ENCODE assay signal across 8 mouse cellular contexts in the genomic region with DNA sequence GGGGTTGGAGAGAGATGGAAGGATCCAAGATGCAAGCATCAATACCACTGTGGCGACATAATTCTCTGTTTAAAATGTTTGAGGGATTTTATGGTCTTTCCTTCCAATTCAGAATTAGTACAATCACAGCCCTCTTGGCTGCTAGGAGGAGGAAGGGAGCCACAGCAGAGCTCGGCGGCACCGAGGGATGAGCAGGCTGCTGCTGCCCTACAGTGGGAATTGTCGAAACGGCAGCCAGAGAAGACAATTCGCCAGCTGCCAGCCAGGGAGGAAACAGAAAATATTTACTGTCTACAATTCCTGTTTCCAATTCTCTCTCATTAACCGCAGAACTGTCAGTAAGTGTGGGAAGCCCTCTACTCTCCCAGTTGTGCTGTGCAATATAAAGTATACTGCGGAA. TPM values are rescaled to one million over a fixed set of nuclear protein-coding genes. Genes with fewer than 3 reads are reported as not detected.
DNase-seq lines count a peak whose midpoint lies in the region; ATAC-seq lines count a peak whose summit lies in the region.

No protein-coding gene starts in this region.

- ATAC-seq in lung, embryonic 16.5 days (ENCODE audit: low read depth) = 0 out of 2 replicates have a peak, but pooled peaks have one; percentile 64

- no peak overlapping the region for H3K9ac ChIP-seq in lung, embryonic 16.5 days (ENCODE audit: low read length)

- H3K4me2 ChIP-seq in lung, embryonic 16.5 days (ENCODE audit: low read depth, low read length) = no peak overlapping the region

- no peak overlapping the region for H3K27ac ChIP-seq in hindbrain, embryonic 10.5 days
- H3K27ac ChIP-seq in lung, embryonic 16.5 days (ENCODE audit: low read length) = no peak overlapping the region

- H3K27me3 ChIP-seq in hindbrain, embryonic 10.5 days (ENCODE audit: insufficient read depth, poor library complexity, severe bottlenecking) = no peaks in the 10 kb centered on the region
- no peaks in the 10 kb centered on the region for H3K27me3 ChIP-seq in lung, embryonic 16.5 days (ENCODE audit: control insufficient read depth, insufficient read depth, low read depth, low read length)

- WGBS in hindbrain, embryonic 10.5 days = 41% methylated on average over 9 of the region's 9 CpGs
- 24% methylated on average over 9 of the region's 9 CpGs for WGBS in lung, embryonic 16.5 days

- peaks cover 9% of the 10 kb centered on the region for H3K4me1 ChIP-seq in hindbrain, embryonic 10.5 days (replicated peaks)
- H3K4me1 ChIP-seq in lung, embryonic 16.5 days (replicated peaks; ENCODE audit: control insufficient read depth, insufficient read depth, low read length) = 0 out of 2 replicates have a peak, but pooled peaks cover 2% of the 10 kb centered on the region

- H3K4me3 ChIP-seq in hindbrain, embryonic 10.5 days = no peak overlapping the region
- no peak overlapping the region for H3K4me3 ChIP-seq in lung, embryonic 16.5 days (ENCODE audit: low read length)

- DNase-seq in cerebellum, adult 11 months = peak; percentile 29
- DNase-seq in cerebellum, adult 11-12 months = no peak
- DNase-seq in ovary, postnatal 36 days (ENCODE audit: low spot score) = peak; percentile 38
- DNase-seq in ovary, postnatal 14 days (ENCODE audit: low spot score) = no peak
- peak; percentile 38 for DNase-seq in hindbrain, embryonic 10.5 days (ENCODE audit: low spot score)
- peak; percentile 83 to 84 for DNase-seq in right cerebral cortex, postnatal 10 days (ENCODE audit: low spot score in 2 of 2)
- no peak for DNase-seq in urinary bladder, postnatal 10 days (ENCODE audit: low spot score)

- H3K9me3 ChIP-seq in hindbrain, embryonic 10.5 days = no peaks in the 10 kb centered on the region
- no peaks in the 10 kb centered on the region for H3K9me3 ChIP-seq in lung, embryonic 16.5 days (ENCODE audit: control insufficient read depth, low read length)

- no peaks in the 10 kb centered on the region for H3K36me3 ChIP-seq in hindbrain, embryonic 10.5 days
- H3K36me3 ChIP-seq in lung, embryonic 16.5 days (ENCODE audit: control insufficient read depth, insufficient read depth, low read length) = no peaks in the 10 kb centered on the region

RNA-seq across cellular contexts. Expression of gene Cartpt, which starts 58.3 kb away (rescaled TPM):
- 9.3 and 31.1 TPM in 2 replicates for polyA plus RNA-seq in hindbrain, embryonic 10.5 days (2016; fragmentation: Nextera tagmentation; extraction: Ambion mirVana)
- 1.1 and 1.4 TPM in 2 replicates for polyA plus RNA-seq in lung, embryonic 16.5 days (2015; fragmentation: Nextera tagmentation; extraction: Ambion mirVana)

Comparison
In these comparisons a context has a peak if more than half of its experiments do, and no peak if none do; other contexts are left out.
1. DNase-seq: peak in cerebellum, adult 11 months (single experiment), ovary, postnatal 36 days (single experiment), hindbrain, embryonic 10.5 days (single experiment) and right cerebral cortex, postnatal 10 days (2 of 2); none in cerebellum, adult 11-12 months (single experiment), ovary, postnatal 14 days (single experiment) and urinary bladder, postnatal 10 days (single experiment).